In genomic region chr7:67372729-67373583, GRCm38 (mm10) we compare ENCODE assay signal across 8 mouse cellular contexts. TPM values are rescaled to one million over a fixed set of nuclear protein-coding genes. Genes with fewer than 3 reads are reported as not detected.
DNase-seq lines count a peak whose midpoint lies in the region; ATAC-seq lines count a peak whose summit lies in the region.

Gene Mef2a, minus strand, starts transcription at chr7:67372858.

- peak within 1 kb of the TSS; percentile 100 for H3K27ac ChIP-seq in heart, embryonic 10.5 days
- H3K27ac ChIP-seq in kidney, embryonic 15.5 days = peak within 1 kb of the TSS; percentile 99

- H3K27me3 ChIP-seq in heart, embryonic 10.5 days (ENCODE audit: insufficient read depth, poor library complexity, severe bottlenecking) = no peaks in the 10 kb centered on the region
- no peaks in the 10 kb centered on the region for H3K27me3 ChIP-seq in kidney, embryonic 15.5 days

- peaks cover 36% of the 10 kb centered on the region for H3K4me1 ChIP-seq in heart, embryonic 10.5 days
- H3K4me1 ChIP-seq in kidney, embryonic 15.5 days = peaks cover 19% of the 10 kb centered on the region

- peak within 1 kb of the TSS; percentile 97 for H3K4me3 ChIP-seq in heart, embryonic 10.5 days
- peak within 1 kb of the TSS; percentile 92 for H3K4me3 ChIP-seq in kidney, embryonic 15.5 days (replicated peaks)

- DNase-seq in B cell, adult 2 months = peak; percentile 96 to 97
- DNase-seq in brain, adult 2 months (ENCODE audit: low read depth, low spot score) = peak; percentile 98
- DNase-seq in heart, embryonic 10.5 days (ENCODE audit: low spot score) = peak; percentile 97
- peak; percentile 95 for DNase-seq in liver
- peak; percentile 94 to 98 for DNase-seq in spleen, postnatal 4 days (ENCODE audit: low spot score in 2 of 2)

- ATAC-seq in erythroblast, adult 5-6 weeks (replicated peaks; ENCODE audit: low FRiP score, poor library complexity, severe bottlenecking) = peak; percentile 94
- peak; percentile 94 for ATAC-seq in kidney, embryonic 15.5 days (replicated peaks; ENCODE audit: low FRiP score)
- ATAC-seq in monocyte, adult 5-6 weeks (replicated peaks; ENCODE audit: insufficient number of reproducible peaks, low FRiP score, low TSS enrichment, poor library complexity, severe bottlenecking) = peak; percentile 81

- no peaks in the 10 kb centered on the region for H3K36me3 ChIP-seq in heart, embryonic 10.5 days
- H3K36me3 ChIP-seq in kidney, embryonic 15.5 days = no peaks in the 10 kb centered on the region

- H3K9me3 ChIP-seq in heart, embryonic 10.5 days = no peaks in the 10 kb centered on the region
- H3K9me3 ChIP-seq in kidney, embryonic 15.5 days (replicated peaks) = no peaks in the 10 kb centered on the region

- H3K9ac ChIP-seq in kidney, embryonic 15.5 days = peak within 1 kb of the TSS; percentile 93

- WGBS in heart, embryonic 10.5 days = under 1% methylated on average over 87 of the region's 89 CpGs
- under 1% methylated on average over 88 of the region's 89 CpGs for WGBS in kidney, embryonic 15.5 days

- peak within 1 kb of the TSS; percentile 73 for H3K4me2 ChIP-seq in kidney, embryonic 15.5 days

RNA-seq across cellular contexts. Expression of gene Mef2a, which starts in this region (rescaled TPM):
- 12.3 and 14.2 TPM in 2 replicates for total RNA-seq in erythroblast, adult 5-6 weeks (2015; ENCODE audit: low replicate concordance)
- total RNA-seq in erythroblast, adult 5-6 weeks (2017; ENCODE audit: low replicate concordance) = 9.3 and 11.8 TPM in 2 replicates
- polyA plus RNA-seq in heart, embryonic 10.5 days (2016; fragmentation: Nextera tagmentation; extraction: Ambion mirVana) = 45.7 and 69.6 TPM in 2 replicates
- 36.0 and 37.9 TPM in 2 replicates for polyA plus RNA-seq in kidney, embryonic 15.5 days (2015; fragmentation: Nextera tagmentation; extraction: Ambion mirVana)
- 226 to 314 TPM (median 237 TPM) in 3 replicates for total RNA-seq in monocyte, adult 5-6 weeks (2017)

Comparison
In these comparisons a context has a peak if more than half of its experiments do, and no peak if none do; other contexts are left out.
1. Peak in every context shown above with its lines: DNase-seq, ATAC-seq, H3K4me3 ChIP-seq and H3K27ac ChIP-seq.
2. RNA of gene Mef2a (total RNA-seq): 226 to 314 TPM in monocyte, adult 5-6 weeks; 9.3 to 14.2 TPM in erythroblast, adult 5-6 weeks; every median in the first group is over 10 times any median in the second.